Mouse (Mus musculus): Measurements from ENCODE around the gene Cxcl14.

The Cxcl14 gene

DNA sequence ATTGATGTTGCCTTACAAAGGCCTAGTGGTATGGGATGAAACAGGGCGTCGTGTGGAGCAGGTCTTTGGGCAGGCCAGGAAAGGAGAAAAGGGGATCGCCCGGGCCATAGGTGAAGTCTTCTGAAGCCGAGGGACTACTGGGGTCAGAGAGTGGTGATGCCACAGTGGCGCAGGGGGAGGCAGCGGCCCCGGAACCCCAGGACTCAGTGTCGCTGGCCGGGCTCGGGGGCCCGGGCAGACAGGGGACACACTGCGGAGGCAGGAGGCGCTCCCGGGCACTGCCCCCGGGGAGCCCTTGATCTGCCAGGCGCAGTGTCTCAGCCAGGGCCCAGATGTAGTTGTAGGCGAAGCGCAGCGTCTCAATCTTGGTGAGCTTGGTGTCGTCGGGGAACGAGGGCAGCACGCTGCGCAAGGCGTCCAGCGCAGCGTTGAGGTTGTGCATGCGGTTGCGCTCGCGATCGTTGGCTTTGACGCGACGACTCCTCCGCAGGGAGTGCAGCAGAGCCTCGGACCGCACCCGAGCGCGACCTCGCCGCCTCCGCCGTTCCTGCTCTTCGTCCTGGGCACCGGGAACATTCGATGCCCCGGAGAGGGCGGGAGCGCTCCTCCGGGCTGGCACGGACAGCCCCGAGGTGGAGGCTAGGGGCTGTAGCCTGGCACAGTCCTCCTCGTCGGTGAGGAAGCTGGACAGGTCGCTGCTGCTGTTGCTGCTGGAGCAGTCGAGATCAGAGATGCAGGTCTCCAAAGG is 45.0 kb downstream of the Cxcl14 start:
- DNase-seq (ENCODE audit: low read depth): no peak

GRCm38 (mm10) chr13:56250551-56251161 is 45.7 kb downstream of the Cxcl14 start:
- DNase-seq (ENCODE audit: low read depth): no peak

DNA sequence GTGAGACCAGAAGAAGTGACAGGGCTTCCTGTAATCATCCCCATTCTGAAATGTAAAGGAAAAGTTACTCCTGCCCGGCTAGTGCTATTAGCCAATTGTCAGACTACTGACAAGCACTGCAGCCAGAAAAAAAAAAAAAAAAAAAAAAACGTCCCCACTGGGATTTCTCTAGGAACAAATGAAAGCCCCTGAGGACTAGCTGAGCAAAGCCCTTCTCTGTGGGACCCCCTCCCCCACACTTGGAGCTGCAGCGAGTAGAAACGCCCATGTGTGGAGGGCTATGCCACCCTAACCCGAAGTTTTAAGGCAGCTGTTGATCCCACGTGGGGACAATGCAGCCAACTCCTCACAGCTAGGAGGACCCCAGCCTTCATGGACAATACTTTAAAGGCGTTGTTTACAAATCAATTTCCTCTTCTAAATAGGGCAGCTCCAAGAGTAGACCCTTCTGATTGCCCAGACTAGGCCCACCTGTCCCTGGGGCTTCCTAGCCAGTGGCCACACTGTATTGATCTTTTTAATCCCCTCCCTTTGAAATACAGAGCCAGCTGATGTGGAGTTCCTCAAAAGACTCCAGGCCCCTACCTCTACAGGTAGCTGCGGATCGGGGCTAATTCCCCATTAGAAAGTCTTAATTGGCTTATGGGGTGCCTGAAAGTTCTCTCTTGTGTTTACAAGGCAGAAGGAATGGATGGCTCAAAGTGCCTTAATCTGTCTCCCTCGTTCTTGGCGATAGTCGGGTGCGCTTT is 46.6 kb downstream of the Cxcl14 start:
- DNase-seq (ENCODE audit: low read depth): no peak

DNA sequence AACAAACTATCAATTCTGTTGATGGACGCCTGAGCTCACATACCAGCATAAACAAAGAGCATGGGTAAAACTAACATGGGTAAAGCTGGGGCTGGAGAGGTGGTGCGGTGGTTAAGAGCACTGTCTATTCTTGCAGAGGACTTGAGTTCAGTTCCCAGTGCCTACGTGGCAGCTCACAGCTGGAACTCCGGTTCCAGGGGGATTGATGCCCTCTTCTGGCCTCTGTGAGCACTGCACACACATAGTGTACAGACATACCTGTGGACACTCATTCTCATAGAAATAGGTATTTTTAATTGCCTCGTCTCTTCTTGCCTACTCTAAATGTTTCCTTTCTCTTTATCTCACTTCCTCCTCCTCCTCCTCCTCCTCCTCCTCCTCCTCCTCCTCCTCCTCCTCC is 53.2 kb downstream of the Cxcl14 start:
- no peak for DNase-seq (ENCODE audit: low read depth)

DNA sequence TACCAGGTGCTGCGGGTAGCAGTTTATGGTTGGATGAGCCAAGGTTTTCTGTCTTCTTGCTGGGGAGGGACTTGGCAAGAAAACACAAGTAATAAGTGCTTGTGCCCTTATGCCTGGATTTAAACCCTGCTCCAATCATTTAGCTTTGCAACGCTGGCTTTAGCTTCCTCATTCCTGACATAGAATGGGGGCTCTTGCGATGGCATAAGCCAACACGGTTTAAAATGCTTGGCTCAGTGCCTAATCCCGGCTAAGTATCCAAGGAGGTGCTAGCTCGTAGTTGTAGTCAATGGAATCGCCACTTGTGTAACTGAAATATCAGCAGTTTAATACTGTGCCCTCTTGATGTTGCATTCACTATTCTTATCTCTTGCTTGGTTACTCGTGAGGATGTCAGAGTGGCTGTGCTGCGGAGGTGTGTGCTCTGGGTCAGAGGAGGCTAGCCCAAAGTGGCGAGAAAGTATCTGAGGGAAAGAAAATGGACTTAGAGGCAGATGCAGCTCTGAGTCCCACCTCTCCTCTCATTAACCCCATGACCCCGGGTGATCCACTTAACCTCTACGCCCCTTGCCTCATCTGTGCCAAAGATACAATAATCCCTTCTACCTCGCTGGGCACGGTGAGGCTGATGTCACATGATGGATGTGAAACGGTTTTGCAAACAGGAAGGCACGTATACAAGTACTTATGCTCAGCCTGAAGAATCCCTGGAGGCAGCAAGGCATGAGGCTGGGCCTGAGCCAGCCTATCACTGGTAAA is 56.2 kb downstream of the Cxcl14 start:
- DNase-seq (ENCODE audit: low read depth): no peak

Measured in induced T-regulatory cell, adult 2 months (primary cell).